Mouse (Mus musculus): Measurements from ENCODE around the gene Gcn1l1. TPM values are rescaled to one million over a fixed set of nuclear protein-coding genes. Genes with fewer than 3 reads are reported as not detected.

The Gcn1l1 gene
- polyA plus RNA-seq, 1 experiment, result 39.3 TPM

DNA sequence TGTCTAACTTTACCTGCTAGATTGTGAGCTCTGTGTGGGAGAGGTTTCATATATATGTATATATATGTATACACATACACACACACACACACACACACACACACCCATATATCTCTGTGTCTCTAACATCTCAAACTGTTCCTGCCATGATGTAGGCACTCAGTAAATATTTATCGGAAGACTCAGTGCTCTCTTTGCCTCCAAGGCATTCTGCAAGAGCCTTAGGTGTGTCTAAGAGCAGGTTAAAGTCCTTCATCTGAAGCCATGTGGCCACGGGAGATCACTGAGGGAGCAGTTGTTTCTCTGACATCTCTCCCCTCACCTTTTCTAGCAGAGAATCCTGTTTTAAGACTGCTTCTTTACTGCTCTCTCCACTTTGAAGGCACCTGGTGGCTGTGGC lies 26.5 kb downstream of the Gcn1l1 start:
- Histone ChIP-seq H3K27me3 (ENCODE audit: control insufficient read depth, insufficient read depth, low read length) (no peaks in the 10 kb centered on the region), H3K4me1 (ENCODE audit: control insufficient read depth, insufficient read depth, low read length) (no peaks in the 10 kb centered on the region), H3K27ac (ENCODE audit: insufficient read depth, low read length) (no peak overlapping the region), H3K4me3 (replicated peaks; ENCODE audit: insufficient read depth, low read depth, low read length) (no peak overlapping the region)
- no peak for DNase-seq
- TF ChIP-seq POLR2A (IDR thresholded peaks at IDR 0.05; ENCODE audit: borderline replicate concordance, insufficient read depth, low read length) (no peak), CTCF (IDR thresholded peaks at IDR 0.05; ENCODE audit: borderline replicate concordance, insufficient read depth, low read depth, low read length) (no peak)
- WGBS, result 90% methylated on average over 2 of the region's 2 CpGs

DNA sequence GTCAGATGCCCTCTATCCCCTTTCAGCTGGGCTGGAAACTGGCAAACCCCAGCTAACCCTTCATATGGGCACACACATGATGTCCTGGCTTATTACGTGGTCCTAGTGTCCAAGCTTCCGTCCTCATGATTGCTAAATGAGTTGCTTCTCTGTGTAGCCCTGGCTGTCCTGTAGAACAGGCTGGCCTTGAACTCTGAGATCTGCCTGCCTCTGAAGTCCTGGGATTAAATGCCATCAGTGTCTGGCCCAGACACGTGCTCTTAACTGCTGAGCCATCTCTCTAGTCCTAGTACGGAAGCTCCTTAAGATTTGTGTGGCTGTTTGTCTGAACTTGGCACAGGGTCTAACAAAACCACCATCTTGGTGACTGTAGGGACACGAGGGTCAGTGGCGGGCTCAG lies 38.5 kb downstream of the Gcn1l1 start:
- no peak overlapping the region for H3K4me3 ChIP-seq (replicated peaks; ENCODE audit: insufficient read depth, low read depth, low read length)
- WGBS, result 90% methylated on average over 6 of the region's 6 CpGs
- no peaks in the 10 kb centered on the region for H3K4me1 ChIP-seq (ENCODE audit: control insufficient read depth, insufficient read depth, low read length)
- no peak overlapping the region for H3K27ac ChIP-seq (ENCODE audit: insufficient read depth, low read length)
- H3K27me3 ChIP-seq (ENCODE audit: control insufficient read depth, insufficient read depth, low read length), result no peaks in the 10 kb centered on the region
- no peak for DNase-seq
- TF ChIP-seq CTCF (IDR thresholded peaks at IDR 0.05; ENCODE audit: borderline replicate concordance, insufficient read depth, low read depth, low read length) (no peak), POLR2A (IDR thresholded peaks at IDR 0.05; ENCODE audit: borderline replicate concordance, insufficient read depth, low read length) (no peak)

DNA sequence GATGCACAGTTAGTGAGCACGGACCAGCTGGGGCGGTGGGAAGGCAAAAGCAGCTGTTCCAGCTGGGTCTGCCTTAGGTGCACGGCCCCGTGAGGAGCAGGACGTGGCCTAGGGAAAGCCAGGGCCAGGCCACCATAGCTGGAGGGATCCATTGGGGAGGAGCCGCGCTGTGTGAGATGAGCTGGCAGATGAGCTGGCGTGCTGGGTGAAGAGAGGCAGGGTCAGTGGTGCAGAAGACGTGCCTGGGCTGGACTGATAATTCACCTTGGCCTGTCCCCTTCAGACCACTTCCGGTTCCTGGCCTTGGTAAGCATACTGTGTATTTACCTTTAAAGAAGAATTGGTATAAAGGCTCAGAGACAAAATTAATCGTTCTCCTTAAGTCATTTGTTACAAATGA lies 46.5 kb downstream of the Gcn1l1 start:
- no peak overlapping the region for H3K4me3 ChIP-seq (replicated peaks; ENCODE audit: insufficient read depth, low read depth, low read length)
- no peak for DNase-seq
- H3K4me1 ChIP-seq (ENCODE audit: control insufficient read depth, insufficient read depth, low read length), result no peaks in the 10 kb centered on the region; the same call in 1 of the 2 replicates
- no peaks in the 10 kb centered on the region for H3K27me3 ChIP-seq (ENCODE audit: control insufficient read depth, insufficient read depth, low read length)
- 83% methylated on average over 11 of the region's 11 CpGs for WGBS
- no peak overlapping the region for H3K27ac ChIP-seq (ENCODE audit: insufficient read depth, low read length)
- TF ChIP-seq CTCF (IDR thresholded peaks at IDR 0.05; ENCODE audit: borderline replicate concordance, insufficient read depth, low read depth, low read length) (no peak), POLR2A (IDR thresholded peaks at IDR 0.05; ENCODE audit: borderline replicate concordance, insufficient read depth, low read length) (no peak)

GRCm38 (mm10) chr5:115613332-115613731 lies 48.3 kb downstream of the Gcn1l1 start:
- H3K4me1 ChIP-seq (ENCODE audit: control insufficient read depth, insufficient read depth, low read length), result no peaks in the 10 kb centered on the region; the same call in 1 of the 2 replicates
- TF ChIP-seq POLR2A (IDR thresholded peaks at IDR 0.05; ENCODE audit: borderline replicate concordance, insufficient read depth, low read length), result no peak
- TF ChIP-seq CTCF (IDR thresholded peaks at IDR 0.05; ENCODE audit: borderline replicate concordance, insufficient read depth, low read depth, low read length), result no peak
- no peak overlapping the region for H3K4me3 ChIP-seq (replicated peaks; ENCODE audit: insufficient read depth, low read depth, low read length)
- no peaks in the 10 kb centered on the region for H3K27me3 ChIP-seq (ENCODE audit: control insufficient read depth, insufficient read depth, low read length)
- no peak overlapping the region for H3K27ac ChIP-seq (ENCODE audit: insufficient read depth, low read length)
- no peak for DNase-seq
- WGBS, result 86% methylated on average over 9 of the region's 9 CpGs

- Histone ChIP-seq H3K4me3 (replicated peaks; ENCODE audit: insufficient read depth, low read depth, low read length) (no peak overlapping the region), H3K27ac (ENCODE audit: insufficient read depth, low read length) (no peak overlapping the region), H3K27me3 (ENCODE audit: control insufficient read depth, insufficient read depth, low read length) (no peaks in the 10 kb centered on the region), H3K4me1 (ENCODE audit: control insufficient read depth, insufficient read depth, low read length) (no peaks in the 10 kb centered on the region; the same call in 1 of the 2 replicates)
- 63% methylated on average over 7 of the region's 7 CpGs for WGBS
- DNase-seq, result no peak
- TF ChIP-seq POLR2A (IDR thresholded peaks at IDR 0.05; ENCODE audit: borderline replicate concordance, insufficient read depth, low read length) (no peak), CTCF (IDR thresholded peaks at IDR 0.05; ENCODE audit: borderline replicate concordance, insufficient read depth, low read depth, low read length) (peak; percentile 54)
Observed at GRCm38 (mm10) chr5:115614948-115615347, 49.9 kb downstream of the Gcn1l1 start.

DNA sequence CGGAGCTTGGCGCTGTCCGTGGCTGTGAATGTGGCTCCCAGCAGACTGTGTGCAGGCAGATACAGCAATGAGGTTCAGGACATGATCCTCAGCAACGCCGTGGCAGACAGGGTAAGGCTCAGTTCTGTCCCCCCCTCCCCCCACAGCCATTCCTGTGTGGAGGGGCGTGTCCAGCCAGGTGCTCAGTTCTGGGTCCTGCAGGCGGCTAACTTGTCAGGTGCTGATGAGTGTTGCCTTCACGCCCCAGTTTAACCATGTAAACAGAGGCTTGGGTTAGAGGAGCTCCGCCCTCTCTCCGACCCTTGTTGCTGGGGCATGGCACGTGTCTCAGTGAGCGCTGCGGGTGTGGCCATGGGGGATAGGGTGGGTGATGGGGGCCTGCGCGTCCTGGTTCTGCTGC lies 54.6 kb downstream of the Gcn1l1 start:
- Histone ChIP-seq H3K4me3 (replicated peaks; ENCODE audit: insufficient read depth, low read depth, low read length) (no peak overlapping the region), H3K27ac (ENCODE audit: insufficient read depth, low read length) (no peak overlapping the region), H3K4me1 (ENCODE audit: control insufficient read depth, insufficient read depth, low read length) (no peaks in the 10 kb centered on the region; the same call in 1 of the 2 replicates), H3K27me3 (ENCODE audit: control insufficient read depth, insufficient read depth, low read length) (no peaks in the 10 kb centered on the region)
- no peak for DNase-seq
- WGBS, result 93% methylated on average over 15 of the region's 15 CpGs
- TF ChIP-seq POLR2A (IDR thresholded peaks at IDR 0.05; ENCODE audit: borderline replicate concordance, insufficient read depth, low read length) (no peak), CTCF (IDR thresholded peaks at IDR 0.05; ENCODE audit: borderline replicate concordance, insufficient read depth, low read depth, low read length) (no peak)

- Histone ChIP-seq H3K27me3 (ENCODE audit: control insufficient read depth, insufficient read depth, low read length) (no peaks in the 10 kb centered on the region), H3K4me1 (ENCODE audit: control insufficient read depth, insufficient read depth, low read length) (no peaks in the 10 kb centered on the region), H3K27ac (ENCODE audit: insufficient read depth, low read length) (no peak overlapping the region), H3K4me3 (replicated peaks; ENCODE audit: insufficient read depth, low read depth, low read length) (no peak overlapping the region)
- WGBS, result 84% methylated on average over 7 of the region's 7 CpGs
- TF ChIP-seq POLR2A (IDR thresholded peaks at IDR 0.05; ENCODE audit: borderline replicate concordance, insufficient read depth, low read length), result no peak
- TF ChIP-seq CTCF (IDR thresholded peaks at IDR 0.05; ENCODE audit: borderline replicate concordance, insufficient read depth, low read depth, low read length), result no peak
- DNase-seq, result no peak
Observed at GRCm38 (mm10) chr5:115622686-115623085, 57.6 kb downstream of the Gcn1l1 start.

DNA sequence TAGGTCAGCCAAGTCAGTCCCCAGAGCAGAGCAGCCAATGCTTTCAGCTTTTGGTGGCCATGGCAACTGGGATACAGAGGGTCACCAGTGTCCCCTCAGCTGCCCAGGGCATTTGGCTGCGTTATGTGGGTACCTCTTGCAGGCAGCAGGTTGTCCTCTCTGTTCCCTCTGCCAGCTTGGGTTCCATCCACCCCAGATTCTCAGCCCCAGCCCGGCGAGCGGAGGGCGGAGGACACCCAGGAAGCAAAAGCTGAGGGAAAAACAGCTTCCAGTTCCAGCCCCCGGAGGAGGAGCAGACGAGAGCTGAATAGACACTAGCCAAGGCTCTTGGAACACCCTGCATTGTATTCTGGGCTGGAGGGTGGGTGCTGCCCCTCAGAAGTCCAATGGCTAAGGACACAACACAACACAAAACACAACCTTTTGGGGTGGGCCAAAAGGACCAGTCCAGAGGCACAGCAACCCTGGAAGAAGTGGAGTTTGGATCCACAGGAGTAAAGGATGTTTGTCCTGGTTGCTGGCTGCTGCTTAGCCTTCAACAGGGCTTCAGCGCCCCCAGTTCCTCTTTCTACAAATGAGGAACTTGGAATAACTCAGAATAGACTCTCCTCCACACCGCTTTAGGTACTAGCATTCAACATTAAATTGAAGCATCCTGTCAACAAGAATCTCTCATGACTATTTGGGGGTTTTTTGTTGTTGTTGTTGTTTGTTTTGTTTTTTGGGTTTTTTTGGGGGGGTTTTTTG lies 58.8 kb downstream of the Gcn1l1 start:
- WGBS, result 63% methylated on average over 9 of the region's 9 CpGs
- H3K27me3 ChIP-seq (ENCODE audit: control insufficient read depth, insufficient read depth, low read length), result no peaks in the 10 kb centered on the region
- DNase-seq, result no peak
- H3K4me3 ChIP-seq (replicated peaks; ENCODE audit: insufficient read depth, low read depth, low read length), result no peak overlapping the region
- H3K27ac ChIP-seq (ENCODE audit: insufficient read depth, low read length), result no peak overlapping the region
- TF ChIP-seq POLR2A (IDR thresholded peaks at IDR 0.05; ENCODE audit: borderline replicate concordance, insufficient read depth, low read length), result no peak
- TF ChIP-seq CTCF (IDR thresholded peaks at IDR 0.05; ENCODE audit: borderline replicate concordance, insufficient read depth, low read depth, low read length), result no peak
- no peaks in the 10 kb centered on the region for H3K4me1 ChIP-seq (ENCODE audit: control insufficient read depth, insufficient read depth, low read length)
